Mouse (Mus musculus) neural tube, embryonic 12.5 days (tissue): ENCODE results near the gene Rxfp4. TPM values are rescaled to one million over a fixed set of nuclear protein-coding genes. Genes with fewer than 3 reads are reported as not detected.
A peak's percentile ranks its signal among the peaks of the same experiment; 100 is the strongest.

Source experiments
- ATAC-seq: fragments of 200-750 bp; cut with Nextera tagmentation; 2 replicates; pipeline ENCODE4 v1.8.0; 2017; ENCODE audit warnings: low read depth, mild to moderate bottlenecking, moderate TSS enrichment, moderate library complexity; ENCODE audit not compliant: low FRiP score
- H3K27ac ChIP-seq: fragments of 300-500 bp; sonication (generic); 2 replicates; pipeline ENCODE4 v1.5.1; 2016
- H3K27me3 ChIP-seq: fragments of 300-500 bp; sonication (generic); replicated peaks from 2 replicates; pipeline ENCODE4 v1.6.1; 2016; ENCODE audit warnings: mild to moderate bottlenecking
- H3K36me3 ChIP-seq: fragments of 300-500 bp; sonication (generic); 2 replicates; pipeline ENCODE4 v1.6.1; 2016; ENCODE audit warnings: mild to moderate bottlenecking
- H3K4me1 ChIP-seq: fragments of 300-500 bp; sonication (generic); 2 replicates; pipeline ENCODE4 v1.6.1; 2016
- H3K4me2 ChIP-seq: fragments of 300-500 bp; sonication (generic); replicated peaks from 2 replicates; pipeline ENCODE4 v1.6.1; 2016; ENCODE audit warnings: mild to moderate bottlenecking
- H3K4me3 ChIP-seq: fragments of 300-500 bp; sonication (generic); 2 replicates; pipeline ENCODE4 v1.5.1; 2016
- H3K9ac ChIP-seq: fragments of 300-500 bp; sonication (generic); 2 replicates; pipeline ENCODE4 v1.6.1; 2016; ENCODE audit warnings: mild to moderate bottlenecking
- H3K9me3 ChIP-seq: fragments of 300-500 bp; sonication (generic); 2 replicates; pipeline ENCODE4 v1.6.1; 2016; ENCODE audit warnings: mild to moderate bottlenecking
- WGBS: fragments of 180-500 bp; shearing (Covaris S2); methylation state at CpG from one replicate; pipeline ENCODE4 v1.1.7; 2016; 5-methylcytosine and 5-hydroxymethylcytosine counted together
- polyA plus RNA-seq: library from polyadenylated mRNA; unstranded; fragments of >200 nt; fragmentation: Nextera tagmentation; extraction: Ambion mirVana; gene quantifications from 2 replicates; pipeline ENCODE4 v1.2.1, GENCODE M21; 2016

Gene Rxfp4
- polyA plus RNA-seq, 1 experiment from 2014 or later: not detected

- no peaks in the 10 kb centered on the region for H3K27me3 ChIP-seq
- no peak overlapping the region for H3K9ac ChIP-seq
- H3K4me2 ChIP-seq: no peak overlapping the region
- ATAC-seq: no peak
- no peaks in the 10 kb centered on the region for H3K9me3 ChIP-seq
- 96% methylated on average over 10 of the region's 10 CpGs for WGBS
- no peak overlapping the region for H3K4me3 ChIP-seq
- H3K27ac ChIP-seq: no peak overlapping the region
- H3K4me1 ChIP-seq: peaks cover 10% of the 10 kb centered on the region; the same call in 1 of the 2 replicates
- H3K36me3 ChIP-seq: peaks cover 88% of the 10 kb centered on the region
Measured at GRCm38 (mm10) chr3:88633056-88633455, 19.9 kb downstream of the Rxfp4 start.

GRCm38 (mm10) chr3:88631921-88632587 is 20.9 kb downstream of the Rxfp4 start:
- no peak for ATAC-seq

GRCm38 (mm10) chr3:88630849-88631341 is 22.0 kb downstream of the Rxfp4 start:
- H3K4me2 ChIP-seq: no peak overlapping the region
- H3K4me3 ChIP-seq: no peak overlapping the region
- WGBS: 70% methylated on average over 6 of the region's 6 CpGs
- H3K27me3 ChIP-seq: no peaks in the 10 kb centered on the region
- H3K4me1 ChIP-seq: peaks cover 27% of the 10 kb centered on the region
- no peaks in the 10 kb centered on the region for H3K9me3 ChIP-seq
- H3K9ac ChIP-seq: no peak overlapping the region
- peaks cover 81% of the 10 kb centered on the region for H3K36me3 ChIP-seq
- ATAC-seq: no peak
- no peak overlapping the region for H3K27ac ChIP-seq

More at GRCm38 (mm10) chr3:88631921-88632587, 20.9 kb downstream of the Rxfp4 start:
- no peak overlapping the region for H3K27ac ChIP-seq
- no peak overlapping the region for H3K9ac ChIP-seq
- no peak overlapping the region for H3K4me2 ChIP-seq
- peaks cover 86% of the 10 kb centered on the region for H3K36me3 ChIP-seq
- H3K4me3 ChIP-seq: no peak overlapping the region
- WGBS: 80% methylated on average over 12 of the region's 12 CpGs
- H3K4me1 ChIP-seq: peaks cover 16% of the 10 kb centered on the region; the same call in 1 of the 2 replicates
- H3K27me3 ChIP-seq: no peaks in the 10 kb centered on the region
- H3K9me3 ChIP-seq: no peaks in the 10 kb centered on the region

- Histone ChIP-seq H3K27ac (no peak overlapping the region), H3K36me3 (peaks cover 78% of the 10 kb centered on the region), H3K9me3 (no peaks in the 10 kb centered on the region), H3K9ac (no peak overlapping the region), H3K4me3 (no peak overlapping the region), H3K4me2 (no peak overlapping the region), H3K4me1 (peaks cover 34% of the 10 kb centered on the region), H3K27me3 (no peaks in the 10 kb centered on the region)
- WGBS: 88% methylated on average over 9 of the region's 9 CpGs
- no peak for ATAC-seq
Measured at GRCm38 (mm10) chr3:88630018-88630417, 22.9 kb downstream of the Rxfp4 start.

- 82% methylated on average over 13 of the region's 13 CpGs for WGBS
- H3K9ac ChIP-seq: no peak overlapping the region
- peaks cover 42% of the 10 kb centered on the region for H3K4me1 ChIP-seq
- no peak overlapping the region for H3K4me2 ChIP-seq
- H3K36me3 ChIP-seq: peaks cover 72% of the 10 kb centered on the region
- H3K27ac ChIP-seq: no peak overlapping the region
- H3K27me3 ChIP-seq: no peaks in the 10 kb centered on the region
- H3K9me3 ChIP-seq: no peaks in the 10 kb centered on the region
- no peak for ATAC-seq
- no peak overlapping the region for H3K4me3 ChIP-seq
Measured at GRCm38 (mm10) chr3:88629244-88629643, 23.7 kb downstream of the Rxfp4 start.

- Histone ChIP-seq H3K9ac (no peak overlapping the region), H3K36me3 (peaks cover 67% of the 10 kb centered on the region), H3K27me3 (no peaks in the 10 kb centered on the region), H3K4me1 (peaks cover 47% of the 10 kb centered on the region), H3K9me3 (no peaks in the 10 kb centered on the region), H3K27ac (no peak overlapping the region), H3K4me2 (no peak overlapping the region), H3K4me3 (no peak overlapping the region)
- 72% methylated on average over 4 of the region's 4 CpGs for WGBS
- ATAC-seq: no peak
Measured at GRCm38 (mm10) chr3:88628766-88629165, 24.2 kb downstream of the Rxfp4 start.

- Histone ChIP-seq H3K4me2 (no peak overlapping the region), H3K4me1 (peaks cover 47% of the 10 kb centered on the region), H3K27me3 (no peaks in the 10 kb centered on the region), H3K9me3 (no peaks in the 10 kb centered on the region), H3K36me3 (peaks cover 55% of the 10 kb centered on the region), H3K9ac (no peak overlapping the region), H3K4me3 (no peak overlapping the region), H3K27ac (no peak overlapping the region)
- no peak for ATAC-seq
- WGBS: 98% methylated on average over 2 of the region's 2 CpGs
Measured at GRCm38 (mm10) chr3:88627535-88627934, 25.4 kb downstream of the Rxfp4 start.

GRCm38 (mm10) chr3:88627114-88627513 is 25.8 kb downstream of the Rxfp4 start:
- no peak overlapping the region for H3K4me3 ChIP-seq
- no peaks in the 10 kb centered on the region for H3K27me3 ChIP-seq
- no peaks in the 10 kb centered on the region for H3K9me3 ChIP-seq
- peaks cover 47% of the 10 kb centered on the region for H3K4me1 ChIP-seq
- 0 out of 2 replicates have a peak overlapping the region, but pooled peaks have one; percentile 33 for H3K27ac ChIP-seq
- H3K9ac ChIP-seq: peak overlapping the region; percentile 41; the same call in 1 of the 2 replicates
- 63% methylated on average over 4 of the region's 4 CpGs for WGBS
- peak overlapping the region; percentile 18; the same call in 1 of the 2 replicates for H3K4me2 ChIP-seq
- no peak for ATAC-seq
- H3K36me3 ChIP-seq: peaks cover 51% of the 10 kb centered on the region

- Histone ChIP-seq H3K27ac (0 out of 2 replicates have a peak overlapping the region, but pooled peaks have one; percentile 4), H3K4me1 (peaks cover 47% of the 10 kb centered on the region), H3K27me3 (no peaks in the 10 kb centered on the region), H3K4me3 (no peak overlapping the region), H3K9me3 (no peaks in the 10 kb centered on the region), H3K36me3 (peaks cover 43% of the 10 kb centered on the region), H3K4me2 (peak overlapping the region; percentile 39), H3K9ac (no peak overlapping the region)
- 65% methylated on average over 7 of the region's 7 CpGs for whole genome bisulfite sequencing
- ATAC-seq: no peak
Measured at GRCm38 (mm10) chr3:88626316-88626715, 26.6 kb downstream of the Rxfp4 start.

GRCm38 (mm10) chr3:88625531-88625930 is 27.4 kb downstream of the Rxfp4 start:
- H3K9me3 ChIP-seq: no peaks in the 10 kb centered on the region
- H3K4me2 ChIP-seq: peak overlapping the region; percentile 84
- WGBS: 93% methylated on average over 7 of the region's 7 CpGs
- H3K4me1 ChIP-seq: peaks cover 51% of the 10 kb centered on the region
- no peak overlapping the region for H3K27ac ChIP-seq
- H3K36me3 ChIP-seq: peaks cover 35% of the 10 kb centered on the region
- H3K4me3 ChIP-seq: no peak overlapping the region
- H3K9ac ChIP-seq: peak overlapping the region; percentile 90; the same call in 1 of the 2 replicates
- no peak for ATAC-seq
- H3K27me3 ChIP-seq: no peaks in the 10 kb centered on the region

GRCm38 (mm10) chr3:88624951-88625350 is 28.0 kb downstream of the Rxfp4 start:
- H3K27ac ChIP-seq: peak overlapping the region; percentile 90
- peak overlapping the region; percentile 84 for H3K4me2 ChIP-seq

GRCm38 (mm10) chr3:88624324-88624723 is 28.6 kb downstream of the Rxfp4 start:
- H3K4me2 ChIP-seq: peak overlapping the region; percentile 84
- peak overlapping the region; percentile 90 for H3K9ac ChIP-seq
- H3K27me3 ChIP-seq: no peaks in the 10 kb centered on the region
- H3K4me3 ChIP-seq: peak overlapping the region; percentile 63
- peak; percentile 18; the same call in 1 of the 2 replicates for ATAC-seq
- peaks cover 54% of the 10 kb centered on the region for H3K4me1 ChIP-seq
- WGBS: 9% methylated on average over 4 of the region's 4 CpGs
- H3K9me3 ChIP-seq: no peaks in the 10 kb centered on the region
- peaks cover 23% of the 10 kb centered on the region for H3K36me3 ChIP-seq
- H3K27ac ChIP-seq: peak overlapping the region; percentile 90

More at GRCm38 (mm10) chr3:88624951-88625350, 28.0 kb downstream of the Rxfp4 start:
- Histone ChIP-seq H3K36me3 (peaks cover 29% of the 10 kb centered on the region), H3K4me1 (peaks cover 56% of the 10 kb centered on the region), H3K9me3 (no peaks in the 10 kb centered on the region), H3K4me3 (peak overlapping the region; percentile 63), H3K9ac (peak overlapping the region; percentile 90), H3K27me3 (no peaks in the 10 kb centered on the region)
- ATAC-seq: no peak
- 33% methylated on average over 2 of the region's 2 CpGs for WGBS
